Mouse (Mus musculus) neural tube, embryonic 12.5 days (tissue): ENCODE data around the gene Slc38a8. TPM values are rescaled to one million over a fixed set of nuclear protein-coding genes. Genes with fewer than 3 reads are reported as not detected.

Source experiments
- ATAC-seq: fragments of 200-750 bp; cut with Nextera tagmentation; 2 replicates; pipeline ENCODE4 v1.8.0; 2017; ENCODE audit warnings: low read depth, mild to moderate bottlenecking, moderate TSS enrichment, moderate library complexity; ENCODE audit not compliant: low FRiP score
- H3K27ac ChIP-seq: fragments of 300-500 bp; sonication (generic); 2 replicates; pipeline ENCODE4 v1.5.1; 2016
- H3K27me3 ChIP-seq: fragments of 300-500 bp; sonication (generic); replicated peaks from 2 replicates; pipeline ENCODE4 v1.6.1; 2016; ENCODE audit warnings: mild to moderate bottlenecking
- H3K36me3 ChIP-seq: fragments of 300-500 bp; sonication (generic); 2 replicates; pipeline ENCODE4 v1.6.1; 2016; ENCODE audit warnings: mild to moderate bottlenecking
- H3K4me1 ChIP-seq: fragments of 300-500 bp; sonication (generic); 2 replicates; pipeline ENCODE4 v1.6.1; 2016
- H3K4me2 ChIP-seq: fragments of 300-500 bp; sonication (generic); replicated peaks from 2 replicates; pipeline ENCODE4 v1.6.1; 2016; ENCODE audit warnings: mild to moderate bottlenecking
- H3K4me3 ChIP-seq: fragments of 300-500 bp; sonication (generic); 2 replicates; pipeline ENCODE4 v1.5.1; 2016
- H3K9ac ChIP-seq: fragments of 300-500 bp; sonication (generic); 2 replicates; pipeline ENCODE4 v1.6.1; 2016; ENCODE audit warnings: mild to moderate bottlenecking
- H3K9me3 ChIP-seq: fragments of 300-500 bp; sonication (generic); 2 replicates; pipeline ENCODE4 v1.6.1; 2016; ENCODE audit warnings: mild to moderate bottlenecking
- WGBS: fragments of 180-500 bp; shearing (Covaris S2); methylation state at CpG from one replicate; pipeline ENCODE4 v1.1.7; 2016; 5-methylcytosine and 5-hydroxymethylcytosine counted together
- polyA plus RNA-seq: library from polyadenylated mRNA; unstranded; fragments of >200 nt; fragmentation: Nextera tagmentation; extraction: Ambion mirVana; gene quantifications from 2 replicates; pipeline ENCODE4 v1.2.1, GENCODE M21; 2016

Gene Slc38a8
- polyA plus RNA-seq, 1 experiment from 2014 or later = not detected

- Histone ChIP-seq H3K9ac (no peak overlapping the region), H3K36me3 (no peaks in the 10 kb centered on the region), H3K4me3 (no peak overlapping the region), H3K27me3 (no peaks in the 10 kb centered on the region), H3K9me3 (no peaks in the 10 kb centered on the region), H3K27ac (no peak overlapping the region), H3K4me2 (no peak overlapping the region), H3K4me1 (no peaks in the 10 kb centered on the region)
- 16% methylated on average over 5 of the region's 5 CpGs for WGBS
- no peak for ATAC-seq
Observed at GRCm38 (mm10) chr8:119478684-119479083, 22.8 kb downstream of the Slc38a8 start.

DNA sequence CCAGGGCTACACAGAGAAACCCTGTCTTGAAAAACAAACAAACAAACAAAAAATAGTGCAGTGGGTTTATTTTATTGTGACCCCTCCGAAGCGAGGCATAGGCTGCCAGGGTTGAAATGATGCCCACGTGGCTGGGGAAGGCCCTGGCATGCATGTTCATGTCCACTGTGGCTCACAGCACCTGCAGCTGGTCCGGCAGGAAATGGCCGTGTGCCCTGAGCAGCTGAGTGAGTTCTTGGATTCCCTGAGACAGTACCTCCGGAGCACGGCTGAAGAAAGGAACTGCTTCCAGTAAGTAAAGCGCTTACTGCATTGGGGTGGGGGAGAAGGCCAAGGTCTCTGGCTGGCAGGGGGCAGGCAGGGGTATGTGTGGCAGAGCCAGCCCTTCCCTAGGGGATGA lies 33.4 kb downstream of the Slc38a8 start:
- Histone ChIP-seq H3K4me1 (peaks cover 22% of the 10 kb centered on the region), H3K9me3 (no peaks in the 10 kb centered on the region), H3K9ac (no peak overlapping the region), H3K4me3 (no peak overlapping the region), H3K4me2 (no peak overlapping the region), H3K27me3 (peaks cover 13% of the 10 kb centered on the region), H3K27ac (no peak overlapping the region), H3K36me3 (no peaks in the 10 kb centered on the region)
- 91% methylated on average over 8 of the region's 8 CpGs for WGBS
- no peak for ATAC-seq

DNA sequence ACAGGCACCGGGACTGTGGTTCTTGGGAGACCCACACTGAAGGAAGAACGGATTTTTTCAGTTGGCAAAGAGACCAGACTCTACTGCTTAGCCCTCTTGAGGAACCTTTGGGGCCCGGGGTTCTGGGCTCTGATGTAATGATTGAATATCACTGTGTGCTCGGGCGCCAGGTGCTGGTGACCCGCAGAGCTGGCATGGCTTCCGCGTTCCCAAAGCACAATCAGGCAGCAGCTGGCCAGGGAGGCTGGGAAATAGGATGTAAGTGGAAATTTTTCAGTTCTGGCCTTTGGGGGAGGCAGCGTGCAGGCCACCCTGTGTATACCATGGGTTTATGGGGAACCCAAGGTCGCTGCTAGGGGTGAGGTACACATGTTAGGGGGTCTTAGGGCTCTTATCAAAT lies 34.7 kb downstream of the Slc38a8 start:
- H3K9ac ChIP-seq = no peak overlapping the region
- no peak for ATAC-seq
- 61% methylated on average over 10 of the region's 10 CpGs for WGBS

DNA sequence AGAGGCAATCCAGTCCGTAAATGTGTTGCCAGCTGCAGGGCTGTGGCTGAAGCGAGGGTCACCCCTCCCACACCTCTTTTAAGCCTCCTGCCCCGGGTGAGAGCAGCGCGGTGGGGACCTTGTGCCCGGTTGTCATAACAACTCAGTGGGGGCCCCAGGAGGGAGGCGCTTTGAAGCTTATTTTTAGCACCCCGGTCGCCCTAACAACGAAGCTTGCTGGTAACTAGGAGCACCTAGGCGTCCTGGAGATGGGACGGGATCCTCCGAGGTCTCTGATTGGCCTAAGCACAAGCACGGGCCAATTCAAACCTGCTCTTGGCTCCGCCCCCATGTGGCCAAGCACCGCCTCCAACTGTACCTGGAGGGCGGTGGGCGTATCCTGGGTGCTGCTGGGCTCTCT lies 35.4 kb downstream of the Slc38a8 start:
- H3K4me1 ChIP-seq = peaks cover 29% of the 10 kb centered on the region
- peaks cover 13% of the 10 kb centered on the region for H3K27me3 ChIP-seq
- peak; percentile 45; the same call in 1 of the 2 replicates for ATAC-seq
- H3K4me2 ChIP-seq = peak overlapping the region; percentile 44
- H3K9me3 ChIP-seq = no peaks in the 10 kb centered on the region
- no peak overlapping the region for H3K9ac ChIP-seq
- no peak overlapping the region for H3K4me3 ChIP-seq
- 2% methylated on average over 18 of the region's 18 CpGs for WGBS
- no peaks in the 10 kb centered on the region for H3K36me3 ChIP-seq
- H3K27ac ChIP-seq = no peak overlapping the region

More for the DNA sequence above, 34.7 kb downstream of the Slc38a8 start:
- peaks cover 23% of the 10 kb centered on the region for H3K4me1 ChIP-seq
- no peaks in the 10 kb centered on the region for H3K36me3 ChIP-seq
- no peak overlapping the region for H3K4me3 ChIP-seq
- no peak overlapping the region for H3K27ac ChIP-seq
- peaks cover 13% of the 10 kb centered on the region for H3K27me3 ChIP-seq
- no peak overlapping the region for H3K4me2 ChIP-seq
- no peaks in the 10 kb centered on the region for H3K9me3 ChIP-seq

GRCm38 (mm10) chr8:119463709-119464108 lies 37.8 kb downstream of the Slc38a8 start:
- no peak for ATAC-seq
- Histone ChIP-seq H3K4me1 (peaks cover 40% of the 10 kb centered on the region), H3K27me3 (peaks cover 13% of the 10 kb centered on the region), H3K4me2 (no peak overlapping the region), H3K4me3 (no peak overlapping the region), H3K9ac (no peak overlapping the region), H3K9me3 (no peaks in the 10 kb centered on the region), H3K27ac (no peak overlapping the region), H3K36me3 (no peaks in the 10 kb centered on the region)
- 63% methylated on average over 7 of the region's 7 CpGs for whole genome bisulfite sequencing

DNA sequence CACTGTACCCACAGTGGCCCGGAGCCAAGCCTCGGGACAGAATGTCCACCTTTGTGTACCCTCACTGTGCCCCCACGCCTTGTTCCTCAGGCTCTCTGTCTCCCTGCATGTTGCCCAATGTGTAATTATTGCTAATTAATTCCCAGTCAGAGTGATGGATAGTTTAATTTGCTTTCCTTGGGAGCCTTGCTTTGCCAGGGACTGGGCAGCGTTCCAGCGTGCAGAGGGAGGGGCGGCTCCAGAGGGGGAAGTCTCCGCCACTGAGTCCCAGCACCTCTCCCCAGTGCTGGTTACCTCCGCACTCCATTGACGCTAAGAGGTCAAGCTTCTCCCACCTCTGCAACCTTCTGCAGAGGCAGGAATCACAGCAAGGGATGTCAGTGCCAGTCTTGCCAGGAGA lies 40.1 kb downstream of the Slc38a8 start:
- Histone ChIP-seq H3K4me3 (no peak overlapping the region), H3K36me3 (no peaks in the 10 kb centered on the region), H3K4me2 (no peak overlapping the region), H3K9ac (no peak overlapping the region), H3K9me3 (no peaks in the 10 kb centered on the region), H3K27me3 (peaks cover 13% of the 10 kb centered on the region), H3K27ac (no peak overlapping the region), H3K4me1 (peaks cover 35% of the 10 kb centered on the region)
- ATAC-seq = peak; percentile 59
- 50% methylated on average over 9 of the region's 9 CpGs for WGBS

DNA sequence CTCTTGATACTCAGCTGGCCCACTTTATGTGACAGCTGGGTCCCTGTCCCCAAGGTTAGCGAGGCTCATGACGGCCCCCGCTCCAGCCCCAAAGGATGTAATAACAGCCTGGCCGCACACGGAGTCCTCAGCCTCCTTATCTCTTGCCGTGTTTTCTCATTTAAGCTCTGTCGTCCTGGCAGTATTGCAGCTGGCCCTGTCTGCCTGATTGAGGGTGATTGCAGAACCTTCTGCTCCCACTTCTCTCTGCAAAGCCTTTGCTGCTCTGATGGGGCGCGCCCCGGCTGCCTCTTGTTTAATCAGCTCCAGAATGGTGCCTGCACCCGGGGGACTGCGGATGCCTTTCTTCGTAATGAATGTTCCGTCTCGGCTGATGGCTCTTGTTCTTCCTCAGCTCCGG lies 41.8 kb downstream of the Slc38a8 start:
- Histone ChIP-seq H3K9me3 (no peaks in the 10 kb centered on the region), H3K27ac (no peak overlapping the region), H3K4me1 (peaks cover 22% of the 10 kb centered on the region), H3K4me2 (no peak overlapping the region; the same call in 1 of the 2 replicates), H3K9ac (no peak overlapping the region), H3K27me3 (no peaks in the 10 kb centered on the region; the same call in 1 of the 2 replicates), H3K4me3 (no peak overlapping the region), H3K36me3 (no peaks in the 10 kb centered on the region)
- no peak for ATAC-seq
- WGBS = 37% methylated on average over 16 of the region's 16 CpGs

- no peak overlapping the region for H3K4me3 ChIP-seq
- H3K9ac ChIP-seq = no peak overlapping the region
- H3K27me3 ChIP-seq = no peaks in the 10 kb centered on the region
- ATAC-seq = no peak
- no peak overlapping the region for H3K4me2 ChIP-seq
- H3K36me3 ChIP-seq = no peaks in the 10 kb centered on the region
- WGBS = 93% methylated on average over 5 of the region's 5 CpGs
- H3K9me3 ChIP-seq = no peaks in the 10 kb centered on the region
- H3K27ac ChIP-seq = no peak overlapping the region
- peaks cover 10% of the 10 kb centered on the region for H3K4me1 ChIP-seq
Observed at GRCm38 (mm10) chr8:119456045-119456444, 45.5 kb downstream of the Slc38a8 start.

DNA sequence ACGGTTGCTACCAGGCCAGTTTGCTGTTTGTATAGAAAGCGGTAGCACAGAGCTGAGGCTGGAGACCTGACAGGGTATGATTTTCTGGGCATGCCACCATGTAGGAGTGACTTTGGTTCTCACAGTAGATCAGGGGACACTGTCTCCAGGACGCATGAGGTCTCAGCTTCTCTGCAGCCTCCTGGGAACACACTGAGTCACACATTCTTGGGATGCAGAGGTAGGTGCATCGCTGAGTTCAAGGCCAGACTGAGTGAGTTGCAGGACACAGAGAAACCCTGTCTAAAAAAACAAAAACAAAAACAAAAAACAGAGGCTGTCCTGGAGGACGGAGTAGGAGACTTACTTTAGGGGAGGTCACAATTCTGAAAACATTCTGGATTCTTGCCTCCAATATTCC lies 48.6 kb downstream of the Slc38a8 start:
- 87% methylated on average over 5 of the region's 5 CpGs for WGBS
- Histone ChIP-seq H3K4me1 (peaks cover 2% of the 10 kb centered on the region), H3K36me3 (no peaks in the 10 kb centered on the region), H3K4me3 (no peak overlapping the region), H3K4me2 (no peak overlapping the region), H3K9me3 (no peaks in the 10 kb centered on the region), H3K9ac (no peak overlapping the region), H3K27me3 (peaks cover 19% of the 10 kb centered on the region), H3K27ac (no peak overlapping the region)
- no peak for ATAC-seq

DNA sequence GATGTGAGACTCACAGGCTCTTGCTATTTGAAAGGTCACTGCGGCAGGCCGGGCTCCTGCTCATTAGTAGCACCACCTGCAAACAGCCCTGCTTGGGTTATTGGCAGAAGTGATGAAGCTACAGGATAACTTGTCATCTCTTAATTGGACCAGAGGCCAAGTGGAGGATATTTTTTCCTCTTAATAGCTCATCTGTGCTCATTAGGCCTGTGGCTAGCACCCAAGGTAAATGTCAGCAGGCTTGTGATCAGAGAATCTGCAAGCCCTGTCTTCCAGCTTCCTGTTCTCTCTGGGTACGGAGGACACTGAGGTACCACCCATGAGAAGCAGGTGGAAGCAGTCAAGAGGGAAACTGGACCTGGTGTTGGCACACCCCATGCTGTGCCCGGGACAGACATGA lies 50.4 kb downstream of the Slc38a8 start:
- H3K36me3 ChIP-seq = no peaks in the 10 kb centered on the region
- H3K9me3 ChIP-seq = no peaks in the 10 kb centered on the region
- H3K27me3 ChIP-seq = peaks cover 24% of the 10 kb centered on the region
- no peak for ATAC-seq
- no peak overlapping the region for H3K4me3 ChIP-seq
- H3K27ac ChIP-seq = no peak overlapping the region
- no peak overlapping the region for H3K4me2 ChIP-seq
- 93% methylated on average over 4 of the region's 4 CpGs for WGBS
- peaks cover 7% of the 10 kb centered on the region for H3K4me1 ChIP-seq
- no peak overlapping the region for H3K9ac ChIP-seq

- Histone ChIP-seq H3K9me3 (no peaks in the 10 kb centered on the region), H3K27ac (no peak overlapping the region), H3K4me2 (no peak overlapping the region), H3K4me1 (peaks cover 7% of the 10 kb centered on the region), H3K4me3 (no peak overlapping the region), H3K36me3 (no peaks in the 10 kb centered on the region), H3K9ac (no peak overlapping the region), H3K27me3 (peaks cover 27% of the 10 kb centered on the region)
- no peak for ATAC-seq
- WGBS = 81% methylated on average over 12 of the region's 12 CpGs
Observed at GRCm38 (mm10) chr8:119449627-119450026, 51.9 kb downstream of the Slc38a8 start.

GRCm38 (mm10) chr8:119447781-119448170 lies 53.7 kb downstream of the Slc38a8 start:
- no peak overlapping the region for H3K27ac ChIP-seq
- H3K4me3 ChIP-seq = peak overlapping the region; percentile 73
- ATAC-seq = no peak
- H3K27me3 ChIP-seq = peaks cover 27% of the 10 kb centered on the region
- H3K36me3 ChIP-seq = no peaks in the 10 kb centered on the region
- 2% methylated on average over 16 of the region's 17 CpGs for WGBS
- peaks cover 7% of the 10 kb centered on the region for H3K4me1 ChIP-seq
- no peaks in the 10 kb centered on the region for H3K9me3 ChIP-seq
- peak overlapping the region; percentile 91 for H3K4me2 ChIP-seq
- peak overlapping the region; percentile 73 for H3K9ac ChIP-seq

- under 1% methylated on average over 46 of the region's 80 CpGs for WGBS
- H3K4me2 ChIP-seq = peak overlapping the region; percentile 91
- H3K36me3 ChIP-seq = no peaks in the 10 kb centered on the region
- peaks cover 27% of the 10 kb centered on the region for H3K27me3 ChIP-seq
- H3K9ac ChIP-seq = peak overlapping the region; percentile 75
- H3K4me3 ChIP-seq = peak overlapping the region; percentile 73
- H3K4me1 ChIP-seq = peaks cover 7% of the 10 kb centered on the region
- peak; percentile 55 for ATAC-seq
- H3K9me3 ChIP-seq = no peaks in the 10 kb centered on the region
- H3K27ac ChIP-seq = no peak overlapping the region
Observed at GRCm38 (mm10) chr8:119446990-119447780, 54.3 kb downstream of the Slc38a8 start.
